Mouse (Mus musculus) lung, postnatal 14 days (tissue): ENCODE data around the gene Prkcq.
A peak's percentile ranks its signal among the peaks of the same experiment; 100 is the strongest.

Experiments used
- DNase-seq: peaks from one replicate; pipeline ENCODE4 v3.0.0; 2021

The Prkcq gene

GRCm38 (mm10) chr2:11171754-11172501, at the start of gene Prkcq:
Prkcq (plus strand) TSS chr2:11172108.
- peak; percentile 60 for DNase-seq

DNA sequence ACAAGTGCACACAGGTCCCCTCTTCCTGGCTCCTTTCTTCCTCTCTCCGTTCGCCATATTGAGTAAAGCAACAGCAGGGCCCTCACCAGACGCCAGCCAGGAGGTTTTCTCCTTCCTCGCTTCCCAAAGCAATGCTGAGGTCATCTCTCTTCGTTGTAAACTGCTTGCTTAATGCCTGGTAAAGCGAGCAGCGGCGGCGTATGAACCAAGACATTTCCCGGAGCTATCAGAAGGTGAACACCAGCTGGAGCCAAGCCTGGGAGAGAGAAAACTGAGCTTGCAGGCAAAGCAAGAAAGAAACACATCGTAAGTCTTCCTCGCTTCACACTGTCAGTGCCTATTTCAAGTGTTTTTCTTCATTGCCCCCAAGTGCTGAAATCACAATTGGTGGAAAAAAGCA, 41.0 kb upstream of the Prkcq start:
- no peak for DNase-seq

GRCm38 (mm10) chr2:11135718-11136117, 36.2 kb upstream of the Prkcq start:
- DNase-seq, result no peak

GRCm38 (mm10) chr2:11138076-11138475, 33.8 kb upstream of the Prkcq start:
- DNase-seq, result no peak

GRCm38 (mm10) chr2:11139518-11140152, 32.3 kb upstream of the Prkcq start:
- no peak for DNase-seq

DNA sequence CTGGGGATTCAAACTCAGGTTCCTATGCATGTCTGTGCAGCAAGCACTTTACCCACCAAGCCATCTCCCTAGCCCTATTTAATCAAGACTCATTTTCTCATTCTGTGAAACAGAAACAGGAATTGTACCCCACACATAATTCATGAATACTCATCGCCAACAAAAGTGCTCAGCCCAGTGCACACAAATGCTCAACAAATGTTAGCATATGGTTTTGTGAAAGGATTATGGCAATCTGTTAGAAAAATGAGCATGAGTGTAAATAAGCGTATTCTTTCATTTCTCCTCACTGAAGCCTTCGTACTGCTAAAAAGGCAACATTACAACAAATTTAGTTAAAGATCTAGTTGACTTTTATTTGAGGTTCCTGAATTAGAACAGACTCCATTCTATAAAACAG, 31.5 kb upstream of the Prkcq start:
- no peak for DNase-seq

DNA sequence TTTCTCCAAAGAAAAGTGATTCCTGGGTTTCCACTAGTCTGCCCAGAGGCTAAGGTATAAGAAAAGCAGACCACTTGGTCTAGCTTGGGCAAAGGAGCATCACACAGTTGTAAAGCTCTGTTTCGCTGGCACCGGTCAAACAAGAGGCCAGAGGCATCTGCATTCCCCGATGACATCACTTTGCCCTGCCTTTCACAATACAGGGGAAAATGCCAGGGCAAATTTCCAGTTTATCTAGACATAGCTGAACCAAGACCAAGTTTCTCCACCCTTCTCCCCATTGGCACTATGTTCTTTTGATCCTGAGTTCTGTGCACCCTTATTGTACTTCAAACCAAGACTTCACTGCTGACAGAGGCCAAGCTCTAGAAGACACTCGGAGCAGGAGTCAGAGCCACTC, 22.8 kb upstream of the Prkcq start:
- no peak for DNase-seq

DNA sequence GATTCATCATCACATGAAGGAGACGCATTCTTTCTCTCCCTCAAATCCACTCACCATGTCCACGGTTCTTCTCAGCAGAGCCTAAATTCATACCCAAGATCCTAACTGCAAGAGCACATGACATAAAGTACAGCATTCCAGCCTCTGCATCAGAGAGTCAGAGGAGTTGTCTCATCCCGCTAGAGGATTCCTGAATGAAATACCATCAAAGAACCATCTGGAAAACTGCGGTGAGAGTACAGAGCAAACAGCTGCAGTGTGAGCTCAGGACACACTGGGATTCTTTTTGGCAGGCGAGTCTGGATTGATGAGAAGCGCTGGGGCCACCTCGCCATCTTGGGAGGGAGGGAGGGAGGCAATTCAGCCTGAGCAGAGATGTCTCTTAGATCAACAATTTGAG, 20.9 kb upstream of the Prkcq start:
- no peak for DNase-seq

GRCm38 (mm10) chr2:11151655-11152323, 20.1 kb upstream of the Prkcq start:
- DNase-seq, result no peak

GRCm38 (mm10) chr2:11159641-11160040, 12.3 kb upstream of the Prkcq start:
- no peak for DNase-seq

- no peak for DNase-seq
Measured at GRCm38 (mm10) chr2:11160696-11161095, 11.2 kb upstream of the Prkcq start.

DNA sequence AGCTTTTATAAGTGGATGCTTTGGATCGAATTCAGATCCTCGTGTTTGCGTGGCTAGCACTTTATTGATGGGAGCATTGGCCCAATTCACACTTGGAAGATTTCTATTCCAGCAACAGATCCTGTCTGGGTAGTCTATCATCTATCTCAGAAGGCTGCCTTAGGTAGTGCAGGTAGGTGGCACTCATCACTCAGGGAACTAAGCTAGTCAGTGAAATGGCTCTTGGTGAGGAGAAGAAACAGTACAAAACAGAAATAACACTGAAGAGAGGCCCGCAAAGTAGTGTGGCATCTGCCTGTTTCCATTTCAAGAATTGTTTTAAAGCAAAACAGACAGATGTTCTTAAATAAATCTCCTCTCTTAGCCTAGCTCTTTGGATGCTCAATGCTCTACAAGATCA, 10.6 kb upstream of the Prkcq start:
- DNase-seq, result no peak

- no peak for DNase-seq
Measured at GRCm38 (mm10) chr2:11162701-11163100, 9.2 kb upstream of the Prkcq start.

GRCm38 (mm10) chr2:11164170-11164569, 7.7 kb upstream of the Prkcq start:
- no peak for DNase-seq

GRCm38 (mm10) chr2:11169721-11170335, 2.1 kb upstream of the Prkcq start:
- no peak for DNase-seq

- DNase-seq, result no peak
Measured at GRCm38 (mm10) chr2:11172831-11173414, 1.0 kb downstream of the Prkcq start.

DNA sequence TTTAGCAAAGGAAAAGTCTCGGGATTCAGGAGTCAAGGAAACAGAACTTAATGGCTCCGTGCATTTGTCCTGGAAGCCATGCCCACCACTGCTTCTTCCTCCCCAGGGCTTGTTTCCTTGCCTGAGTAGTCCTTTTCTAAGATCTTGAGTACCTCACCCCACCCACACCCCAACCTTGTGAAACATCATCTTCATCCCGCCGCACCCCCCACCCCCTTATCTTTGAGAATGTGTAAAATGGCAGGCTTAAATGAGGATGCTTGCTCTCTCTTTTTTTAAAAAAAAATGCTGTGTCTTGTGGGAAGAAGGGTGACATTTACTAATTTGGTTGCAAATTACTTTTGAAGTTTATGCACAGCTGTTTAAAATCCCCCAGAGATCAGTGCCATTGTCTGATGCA, 1.6 kb downstream of the Prkcq start:
- no peak for DNase-seq

- no peak for DNase-seq
Measured at GRCm38 (mm10) chr2:11174101-11174500, 2.2 kb downstream of the Prkcq start.

GRCm38 (mm10) chr2:11177880-11178279, 6.0 kb downstream of the Prkcq start:
- DNase-seq, result no peak

DNA sequence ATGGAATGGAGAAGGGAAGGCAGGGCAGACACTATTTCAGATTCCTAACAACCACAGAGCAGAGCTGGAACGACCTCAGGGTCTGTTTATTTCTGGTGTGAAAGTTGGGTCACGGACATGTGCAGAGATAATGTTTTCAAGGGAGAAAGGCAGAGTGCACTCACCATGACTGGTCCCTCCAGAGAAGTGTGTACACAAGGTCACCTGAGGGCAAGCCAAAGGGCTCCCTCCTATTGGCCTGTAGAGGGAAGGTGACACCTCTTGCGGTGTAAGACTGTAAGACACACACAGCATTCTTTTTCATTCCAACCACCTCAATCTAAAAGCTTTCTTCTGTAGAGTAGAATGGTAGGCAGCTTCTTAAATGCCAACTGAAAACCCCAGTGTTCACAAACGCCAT, 9.6 kb downstream of the Prkcq start:
- no peak for DNase-seq

GRCm38 (mm10) chr2:11182096-11182495, 10.2 kb downstream of the Prkcq start:
- DNase-seq, result no peak

DNA sequence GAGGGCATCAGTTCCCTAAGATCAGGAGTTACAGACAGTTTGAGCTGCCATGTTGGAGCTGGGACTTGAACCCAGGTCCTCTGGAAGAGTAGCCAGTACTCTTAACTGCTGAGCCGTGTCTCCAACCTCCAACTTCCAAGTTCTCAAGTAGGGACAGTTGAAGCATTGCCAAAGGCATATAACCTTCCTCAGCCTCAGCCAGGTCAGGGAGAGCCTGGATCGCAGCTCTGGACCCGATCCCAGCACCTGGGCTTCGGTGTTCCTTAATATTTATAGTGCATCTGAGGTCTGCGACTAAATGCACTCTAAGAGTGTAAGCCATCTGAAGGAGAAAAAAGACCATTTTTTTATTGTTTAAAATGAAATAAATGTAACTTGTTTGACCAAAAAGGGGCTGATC, 12.1 kb downstream of the Prkcq start:
- DNase-seq, result no peak

DNA sequence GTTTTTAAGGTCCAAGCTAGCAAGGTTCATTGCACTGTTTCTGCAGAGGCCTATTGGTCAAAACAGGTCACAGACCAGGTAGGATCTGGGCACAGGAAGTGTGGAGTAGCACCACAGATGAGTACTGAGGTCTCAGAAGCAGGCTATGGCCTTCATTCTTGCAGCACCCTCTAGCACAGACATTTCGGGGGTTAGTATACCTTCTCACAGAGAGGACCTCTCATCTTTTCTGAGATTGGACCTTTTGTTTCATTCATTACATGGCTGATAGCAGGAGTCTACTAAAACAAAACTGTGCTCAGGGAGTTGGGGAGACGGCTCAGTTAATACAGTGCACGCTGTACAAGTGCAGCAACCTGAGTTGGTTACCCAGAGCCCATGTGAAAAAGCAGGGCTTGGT, 14.7 kb downstream of the Prkcq start:
- DNase-seq, result no peak
